Mouse (Mus musculus) testis, adult 2 months (tissue): ENCODE measurements around the gene Shisal2b. TPM values are rescaled to one million over a fixed set of nuclear protein-coding genes. Genes with fewer than 3 reads are reported as not detected.

Experiments used
- H3K27ac ChIP-seq: fragments of 200-500 bp; 2 replicates; pipeline ENCODE4 v1.5.1; 2012; ENCODE audit warnings: low read depth, low read length; ENCODE audit not compliant: control insufficient read depth, insufficient read depth
- H3K27me3 ChIP-seq: fragments of 200-500 bp; 2 replicates; pipeline ENCODE4 v1.6.1; 2012; ENCODE audit warnings: mild to moderate bottlenecking, low read length, moderate library complexity; ENCODE audit not compliant: control insufficient read depth, insufficient read depth
- H3K36me3 ChIP-seq: fragments of 200-500 bp; 2 replicates; pipeline ENCODE4 v1.6.1; 2012; ENCODE audit warnings: mild to moderate bottlenecking, low read length; ENCODE audit not compliant: control insufficient read depth, insufficient read depth
- H3K4me1 ChIP-seq: fragments of 200-500 bp; 2 replicates; pipeline ENCODE4 v1.6.1; 2012; ENCODE audit warnings: low read length; ENCODE audit not compliant: control insufficient read depth, insufficient read depth
- H3K4me3 ChIP-seq: fragments of 200-500 bp; 2 replicates; pipeline ENCODE4 v1.5.1; 2012; ENCODE audit warnings: low read depth, mild to moderate bottlenecking, low read length, moderate library complexity, mixed read lengths; ENCODE audit not compliant: control insufficient read depth
- CTCF ChIP-seq: fragments of 200-500 bp; IDR thresholded peaks from 2 replicates; pipeline ENCODE4 v1.5.1; 2012; ENCODE audit warnings: low read depth, mild to moderate bottlenecking, inconsistent platforms, low read length, moderate library complexity; ENCODE audit not compliant: control insufficient read depth, insufficient read depth, insufficient replicate concordance
- POLR2A ChIP-seq: fragments of 200-500 bp; IDR thresholded peaks from 2 replicates; pipeline ENCODE4 v1.6.1; 2012; ENCODE audit warnings: low read depth, mild to moderate bottlenecking, inconsistent platforms, low read length, moderate library complexity; ENCODE audit not compliant: control insufficient read depth
- polyA plus RNA-seq: library from polyadenylated mRNA; depleted of rRNA; stranded (reverse); fragments of >200 nt; gene quantifications from 2 replicates; pipeline ENCODE4 v1.2.3, GENCODE M21; 2012

Gene Shisal2b
- polyA plus RNA-seq, 1 experiment, result not detected

GRCm38 (mm10) chr13:104883566-104884249 is 20.0 kb upstream of the Shisal2b start:
- Histone ChIP-seq H3K4me1 (peaks cover 5% of the 10 kb centered on the region), H3K36me3 (no peaks in the 10 kb centered on the region), H3K4me3 (no peak overlapping the region), H3K27me3 (no peaks in the 10 kb centered on the region), H3K27ac (no peak overlapping the region)
- no peak for TF ChIP-seq POLR2A
- no peak for TF ChIP-seq CTCF

- H3K27ac ChIP-seq, result no peak overlapping the region
- no peaks in the 10 kb centered on the region for H3K36me3 ChIP-seq
- no peak for TF ChIP-seq CTCF
- TF ChIP-seq POLR2A, result no peak
- H3K4me1 ChIP-seq, result peaks cover 5% of the 10 kb centered on the region
- H3K4me3 ChIP-seq, result no peak overlapping the region
- no peaks in the 10 kb centered on the region for H3K27me3 ChIP-seq
These were observed 14.8 kb upstream of the Shisal2b start for GRCm38 (mm10) chr13:104878508-104878907.

DNA sequence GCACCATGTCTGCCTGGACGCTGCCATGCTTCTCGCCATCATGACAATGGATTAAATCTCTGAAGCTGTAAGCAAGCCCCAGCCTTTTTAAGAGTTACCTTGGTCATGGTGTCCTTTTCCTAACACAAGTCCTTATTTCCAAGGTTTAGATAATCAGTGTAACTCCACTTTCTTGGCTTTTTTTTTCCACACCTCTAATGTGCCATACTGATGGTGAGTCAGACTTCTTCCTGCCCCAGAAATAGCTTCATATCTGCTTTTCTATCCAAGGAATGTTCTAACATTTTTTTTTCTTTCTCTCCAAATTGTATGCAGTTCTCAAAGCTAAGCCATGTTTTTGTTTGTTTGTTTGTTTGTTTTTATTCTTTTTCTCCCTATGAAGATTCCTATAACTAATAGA is 6.2 kb upstream of the Shisal2b start:
- Histone ChIP-seq H3K4me1 (no peaks in the 10 kb centered on the region; the same call in 1 of the 2 replicates), H3K27me3 (no peaks in the 10 kb centered on the region), H3K27ac (no peak overlapping the region), H3K36me3 (no peaks in the 10 kb centered on the region), H3K4me3 (no peak overlapping the region)
- no peak for TF ChIP-seq CTCF
- no peak for TF ChIP-seq POLR2A

DNA sequence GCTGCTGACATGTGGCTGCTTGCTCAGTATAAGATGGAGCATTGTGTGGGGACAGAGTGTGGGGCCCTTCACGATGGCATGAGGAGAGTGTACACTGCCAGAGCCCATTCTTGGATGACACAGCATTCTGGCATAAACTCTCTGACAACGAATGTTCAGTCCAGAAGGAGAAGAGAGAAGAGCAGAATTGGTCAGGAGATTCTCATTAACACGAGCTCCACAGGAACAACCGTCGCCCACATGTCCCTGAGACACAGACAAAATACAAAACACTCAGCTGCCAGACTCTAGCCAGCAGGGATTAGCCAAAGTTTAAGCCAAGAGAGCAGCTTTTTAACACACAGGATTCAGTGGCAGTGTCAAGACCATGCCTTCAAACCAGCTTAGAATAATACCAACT is 3.0 kb upstream of the Shisal2b start:
- no peaks in the 10 kb centered on the region for H3K36me3 ChIP-seq
- TF ChIP-seq CTCF, result no peak
- no peak for TF ChIP-seq POLR2A
- no peaks in the 10 kb centered on the region for H3K27me3 ChIP-seq
- H3K4me1 ChIP-seq, result peaks cover 2% of the 10 kb centered on the region
- H3K4me3 ChIP-seq, result no peak overlapping the region
- no peak overlapping the region for H3K27ac ChIP-seq

GRCm38 (mm10) chr13:104853645-104854044 is 10.0 kb downstream of the Shisal2b start:
- no peak overlapping the region for H3K4me3 ChIP-seq
- H3K27ac ChIP-seq, result no peak overlapping the region
- no peaks in the 10 kb centered on the region for H3K27me3 ChIP-seq

GRCm38 (mm10) chr13:104843295-104844089 is 20.2 kb downstream of the Shisal2b start:
- H3K27ac ChIP-seq, result no peak overlapping the region
- no peak overlapping the region for H3K4me3 ChIP-seq
- H3K36me3 ChIP-seq, result no peaks in the 10 kb centered on the region
- H3K4me1 ChIP-seq, result peaks cover 9% of the 10 kb centered on the region
- no peaks in the 10 kb centered on the region for H3K27me3 ChIP-seq
- no peak for TF ChIP-seq POLR2A

More at GRCm38 (mm10) chr13:104853645-104854044, 10.0 kb downstream of the Shisal2b start:
- H3K4me1 ChIP-seq, result no peaks in the 10 kb centered on the region
- TF ChIP-seq POLR2A (no peak), CTCF (no peak)
- H3K36me3 ChIP-seq, result no peaks in the 10 kb centered on the region

DNA sequence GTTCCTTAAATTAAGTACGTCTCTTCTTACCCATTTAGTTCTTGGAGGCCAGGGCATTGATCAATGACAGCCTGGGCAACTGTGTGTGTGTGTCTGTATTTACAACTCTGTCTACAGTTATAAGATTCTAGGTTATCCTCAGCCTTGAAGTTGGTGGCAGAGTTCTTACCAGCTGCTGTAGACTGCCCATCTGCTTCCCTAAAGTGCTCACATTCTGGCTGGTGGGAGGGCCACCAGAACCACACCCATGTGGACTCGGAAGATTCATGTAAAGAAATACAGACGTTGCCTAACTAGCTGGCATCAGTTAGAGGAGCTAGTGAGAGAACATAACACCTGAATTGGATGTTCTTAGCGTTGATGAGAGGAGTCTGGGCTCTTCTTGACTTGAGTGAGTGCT is 21.8 kb downstream of the Shisal2b start:
- H3K27me3 ChIP-seq, result no peaks in the 10 kb centered on the region
- H3K4me3 ChIP-seq, result no peak overlapping the region
- H3K36me3 ChIP-seq, result no peaks in the 10 kb centered on the region
- no peak for TF ChIP-seq POLR2A
- no peak for TF ChIP-seq CTCF
- H3K27ac ChIP-seq, result no peak overlapping the region
- H3K4me1 ChIP-seq, result peaks cover 9% of the 10 kb centered on the region
